Mouse (Mus musculus): Measurements from ENCODE around the gene Taf9b.

Taf9b gene

GRCm38 (mm10) chrX:106221058-106221457 is at the start of gene Taf9b:
TSS of gene Taf9b (minus strand) at chrX:106221158.
- in situ Hi-C loops (cut with MboI; ENCODE audit: unreplicated experiment in 2 of 2) = loop anchor here in 1 of 2 experiments (25.0 kb wide), 1 partner anchor 1266 kb away; no protein-coding TSS in a partner anchor

- in situ Hi-C loops (cut with MboI; ENCODE audit: unreplicated experiment in 2 of 2) = no loop called here
Observed at GRCm38 (mm10) chrX:106255276-106255675, 34.3 kb upstream of the Taf9b start, which contains the start of gene Fnd3c2. TSS of gene Fnd3c2 (minus strand) at chrX:106255376.

GRCm38 (mm10) chrX:106219171-106220032 is 1.6 kb downstream of the Taf9b start:
- in situ Hi-C loops (cut with MboI; ENCODE audit: unreplicated experiment in 2 of 2) = loop anchor here in 1 of 2 experiments (25.0 kb wide), 1 partner anchor 1268 kb away; no protein-coding TSS in a partner anchor

- in situ Hi-C loops (cut with MboI; ENCODE audit: unreplicated experiment in 2 of 2) = loop anchor here (10.0 to 25.0 kb wide), 2 partner anchors 556 to 1278 kb away; no protein-coding TSS in a partner anchor
Observed at GRCm38 (mm10) chrX:106209100-106209499, 11.9 kb downstream of the Taf9b start.

- in situ Hi-C loops (cut with MboI; ENCODE audit: unreplicated experiment in 2 of 2) = loop anchor here in 1 of 2 experiments (25.0 kb wide), 1 partner anchor 563 kb away; no protein-coding TSS in a partner anchor
Observed at GRCm38 (mm10) chrX:106198904-106199303, 22.1 kb downstream of the Taf9b start.

- in situ Hi-C loops (cut with MboI; ENCODE audit: unreplicated experiment in 2 of 2) = loop anchor here in 1 of 2 experiments (25.0 kb wide), 1 partner anchor 565 kb away; no protein-coding TSS in a partner anchor
Observed at GRCm38 (mm10) chrX:106197308-106197707, 23.6 kb downstream of the Taf9b start.

- in situ Hi-C loops (cut with MboI; ENCODE audit: unreplicated experiment in 2 of 2) = loop anchor here in 1 of 2 experiments (25.0 kb wide), 1 partner anchor 568 kb away; no protein-coding TSS in a partner anchor
Observed at GRCm38 (mm10) chrX:106194361-106194760, 26.6 kb downstream of the Taf9b start.

GRCm38 (mm10) chrX:106190091-106190490 is 30.9 kb downstream of the Taf9b start:
- in situ Hi-C loops (cut with MboI; ENCODE audit: unreplicated experiment in 2 of 2) = loop anchor here in 1 of 2 experiments (25.0 kb wide), 1 partner anchor 572 kb away; no protein-coding TSS in a partner anchor

GRCm38 (mm10) chrX:106189356-106189755 is 31.6 kb downstream of the Taf9b start:
- in situ Hi-C loops (cut with MboI; ENCODE audit: unreplicated experiment in 2 of 2) = loop anchor here in 1 of 2 experiments (25.0 kb wide), 1 partner anchor 573 kb away; no protein-coding TSS in a partner anchor

GRCm38 (mm10) chrX:106187737-106188136 is 33.2 kb downstream of the Taf9b start:
- in situ Hi-C loops (cut with MboI; ENCODE audit: unreplicated experiment in 2 of 2) = loop anchor here in 1 of 2 experiments (25.0 kb wide), 1 partner anchor 575 kb away; no protein-coding TSS in a partner anchor

- in situ Hi-C loops (cut with MboI; ENCODE audit: unreplicated experiment in 2 of 2) = loop anchor here in 1 of 2 experiments (25.0 kb wide), 1 partner anchor 575 kb away; no protein-coding TSS in a partner anchor
Observed at GRCm38 (mm10) chrX:106186713-106187649, 34.0 kb downstream of the Taf9b start, which contains the start of gene Pgk1. TSS of gene Pgk1 (plus strand) at chrX:106187100.

GRCm38 (mm10) chrX:106185706-106186105 is 35.3 kb downstream of the Taf9b start:
- in situ Hi-C loops (cut with MboI; ENCODE audit: unreplicated experiment in 2 of 2) = loop anchor here in 1 of 2 experiments (25.0 kb wide), 1 partner anchor 577 kb away; no protein-coding TSS in a partner anchor

- in situ Hi-C loops (cut with MboI; ENCODE audit: unreplicated experiment in 2 of 2) = loop anchor here in 1 of 2 experiments (25.0 kb wide), 1 partner anchor 578 kb away; no protein-coding TSS in a partner anchor
Observed at GRCm38 (mm10) chrX:106184279-106184678, 36.7 kb downstream of the Taf9b start.

- in situ Hi-C loops (cut with MboI; ENCODE audit: unreplicated experiment in 2 of 2) = loop anchor here (10.0 to 25.0 kb wide), 2 partner anchors 586 to 1308 kb away; no protein-coding TSS in a partner anchor
Observed at GRCm38 (mm10) chrX:106176331-106176730, 44.6 kb downstream of the Taf9b start.

GRCm38 (mm10) chrX:106171853-106172154 is 49.2 kb downstream of the Taf9b start:
- in situ Hi-C loops (cut with MboI; ENCODE audit: unreplicated experiment in 2 of 2) = loop anchor here (5.0 to 25.0 kb wide), 3 partner anchors 145 to 1313 kb away; partner anchors contain the start of gene Atp7a (in 1 of the 2)

- in situ Hi-C loops (cut with MboI; ENCODE audit: unreplicated experiment in 2 of 2) = loop anchor here (5.0 to 25.0 kb wide), 3 partner anchors 144 to 1314 kb away; partner anchors contain the start of gene Atp7a (in 1 of the 2)
Observed at GRCm38 (mm10) chrX:106171106-106171852, 49.7 kb downstream of the Taf9b start.

GRCm38 (mm10) chrX:106165089-106165488 is 55.9 kb downstream of the Taf9b start:
- in situ Hi-C loops (cut with MboI; ENCODE audit: unreplicated experiment in 2 of 2) = loop anchor here (5.0 to 25.0 kb wide), 3 partner anchors 138 to 998 kb away; partner anchors contain the start of gene Atp7a (in 1 of the 2)

- in situ Hi-C loops (cut with MboI; ENCODE audit: unreplicated experiment in 2 of 2) = loop anchor here (25.0 kb wide), 1 partner anchor 252 kb away; no protein-coding TSS in a partner anchor
Observed at GRCm38 (mm10) chrX:106164555-106164954, 56.4 kb downstream of the Taf9b start.

- in situ Hi-C loops (cut with MboI; ENCODE audit: unreplicated experiment in 2 of 2) = loop anchor here (25.0 kb wide), 1 partner anchor 252 kb away; no protein-coding TSS in a partner anchor
Observed at GRCm38 (mm10) chrX:106163995-106164394, 57.0 kb downstream of the Taf9b start.
